Mouse (Mus musculus): Measurements from ENCODE around the gene Zfp276. TPM values are rescaled to one million over a fixed set of nuclear protein-coding genes. Genes with fewer than 3 reads are reported as not detected.
"Not testable (repeated sequence)": the region's sequence is repeated elsewhere in the genome, so short reads cannot be mapped to it uniquely, and the experiment has no call there.

Gene Zfp276
- polyA plus RNA-seq, 1 experiment from 2014 or later: 24.4 TPM

DNA sequence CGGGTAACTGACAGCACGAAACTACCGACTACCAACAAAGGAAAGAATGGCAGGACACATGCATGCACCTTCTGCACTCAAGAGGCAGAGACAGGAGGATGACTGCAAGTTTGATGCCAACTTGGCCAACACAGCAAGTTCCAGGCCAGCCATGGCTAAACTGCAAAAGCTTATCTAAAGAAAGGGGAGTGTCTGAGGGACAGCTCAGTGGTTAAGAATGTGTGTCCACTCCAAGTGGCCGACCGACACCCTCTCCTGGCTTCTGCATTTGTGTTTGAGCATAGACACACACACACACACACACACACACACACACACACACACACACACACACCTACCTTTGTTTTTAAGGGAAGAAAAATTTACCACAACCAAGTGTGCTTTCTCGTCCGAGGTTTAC, 24.4 kb downstream of the Zfp276 start:
- Histone ChIP-seq H3K4me3 (ENCODE audit: low read depth, low read length) (no peak overlapping the region), H3K27ac (ENCODE audit: low read length) (no peak overlapping the region), H3K27me3 (ENCODE audit: control insufficient read depth, insufficient read depth, low read depth, low read length) (no peaks in the 10 kb centered on the region), H3K9ac (ENCODE audit: low read depth, low read length) (no peak overlapping the region), H3K36me3 (ENCODE audit: control insufficient read depth, insufficient read depth, low read length) (no peaks in the 10 kb centered on the region), H3K4me1 (ENCODE audit: control insufficient read depth, insufficient read depth, low read length) (no peaks in the 10 kb centered on the region), H3K9me3 (replicated peaks; ENCODE audit: control insufficient read depth, low read length, poor library complexity, severe bottlenecking) (no peaks in the 10 kb centered on the region), H3K4me2 (ENCODE audit: low read length) (no peak overlapping the region)
- WGBS: 79% methylated on average over 7 of the region's 7 CpGs
- ATAC-seq: no peak

DNA sequence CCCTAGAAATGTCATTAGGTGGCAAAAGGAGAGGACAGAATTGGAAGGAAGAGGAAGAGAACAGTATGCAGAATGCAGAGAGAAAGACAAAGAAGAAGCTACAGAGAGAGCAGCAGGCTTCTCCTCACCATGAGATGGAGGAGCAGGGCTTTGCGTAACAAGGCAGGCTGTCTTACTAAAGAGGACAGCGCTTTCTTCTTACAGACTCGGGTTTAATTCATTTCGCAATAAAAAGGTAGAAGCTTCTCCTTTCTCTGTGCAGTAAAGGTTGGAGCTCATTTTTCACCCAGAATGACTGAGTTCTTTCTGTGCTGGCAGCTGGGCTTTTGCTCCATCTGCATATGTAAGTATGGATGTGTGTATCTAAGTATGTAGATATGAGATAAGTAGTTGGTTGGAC, 25.8 kb downstream of the Zfp276 start:
- Histone ChIP-seq H3K36me3 (ENCODE audit: control insufficient read depth, insufficient read depth, low read length) (no peaks in the 10 kb centered on the region), H3K27ac (ENCODE audit: low read length) (no peak overlapping the region), H3K9me3 (replicated peaks; ENCODE audit: control insufficient read depth, low read length, poor library complexity, severe bottlenecking) (no peaks in the 10 kb centered on the region), H3K4me3 (ENCODE audit: low read depth, low read length) (no peak overlapping the region), H3K27me3 (ENCODE audit: control insufficient read depth, insufficient read depth, low read depth, low read length) (no peaks in the 10 kb centered on the region), H3K9ac (ENCODE audit: low read depth, low read length) (no peak overlapping the region), H3K4me2 (ENCODE audit: low read length) (no peak overlapping the region), H3K4me1 (ENCODE audit: control insufficient read depth, insufficient read depth, low read length) (no peaks in the 10 kb centered on the region)
- WGBS: 96% methylated on average over 4 of the region's 4 CpGs
- no peak for ATAC-seq

GRCm38 (mm10) chr8:123280302-123281094, 26.5 kb downstream of the Zfp276 start:
- no peaks in the 10 kb centered on the region for H3K27me3 ChIP-seq (ENCODE audit: control insufficient read depth, insufficient read depth, low read depth, low read length)
- no peak overlapping the region for H3K27ac ChIP-seq (ENCODE audit: low read length)
- no peaks in the 10 kb centered on the region for H3K9me3 ChIP-seq (replicated peaks; ENCODE audit: control insufficient read depth, low read length, poor library complexity, severe bottlenecking)
- 86% methylated on average over 13 of the region's 13 CpGs for WGBS
- H3K4me3 ChIP-seq (ENCODE audit: low read depth, low read length): no peak overlapping the region
- H3K4me2 ChIP-seq (ENCODE audit: low read length): no peak overlapping the region
- H3K9ac ChIP-seq (ENCODE audit: low read depth, low read length): no peak overlapping the region
- no peak for ATAC-seq
- no peaks in the 10 kb centered on the region for H3K36me3 ChIP-seq (ENCODE audit: control insufficient read depth, insufficient read depth, low read length)
- no peaks in the 10 kb centered on the region for H3K4me1 ChIP-seq (ENCODE audit: control insufficient read depth, insufficient read depth, low read length)

DNA sequence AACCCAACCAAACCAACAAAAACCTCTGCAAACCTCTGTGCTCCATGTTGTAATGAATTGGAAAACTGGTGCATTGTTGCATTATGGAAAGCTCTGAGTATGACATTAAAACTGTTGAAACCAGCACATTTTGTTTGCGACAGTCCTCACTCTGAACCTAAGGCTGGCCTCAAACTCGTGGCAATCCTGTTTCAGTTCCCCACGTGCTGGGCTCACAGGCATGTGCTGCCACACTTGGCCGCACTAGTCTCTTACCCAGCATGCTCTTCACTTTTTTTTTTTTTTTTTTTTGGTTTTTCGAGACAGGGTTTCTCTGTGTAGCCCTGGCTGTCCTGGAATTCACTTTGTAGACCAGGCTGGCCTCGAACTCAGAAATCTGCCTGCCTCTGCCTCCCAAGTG, 29.0 kb downstream of the Zfp276 start:
- WGBS: 91% methylated on average over 5 of the region's 6 CpGs
- not testable (repeated sequence) for H3K4me2 ChIP-seq (ENCODE audit: low read length); H3K9me3 ChIP-seq (replicated peaks; ENCODE audit: control insufficient read depth, low read length, poor library complexity, severe bottlenecking); H3K4me3 ChIP-seq (ENCODE audit: low read depth, low read length); H3K27ac ChIP-seq (ENCODE audit: low read length); ATAC-seq; H3K9ac ChIP-seq (ENCODE audit: low read depth, low read length); H3K27me3 ChIP-seq (ENCODE audit: control insufficient read depth, insufficient read depth, low read depth, low read length); H3K36me3 ChIP-seq (ENCODE audit: control insufficient read depth, insufficient read depth, low read length); H3K4me1 ChIP-seq (ENCODE audit: control insufficient read depth, insufficient read depth, low read length)

DNA sequence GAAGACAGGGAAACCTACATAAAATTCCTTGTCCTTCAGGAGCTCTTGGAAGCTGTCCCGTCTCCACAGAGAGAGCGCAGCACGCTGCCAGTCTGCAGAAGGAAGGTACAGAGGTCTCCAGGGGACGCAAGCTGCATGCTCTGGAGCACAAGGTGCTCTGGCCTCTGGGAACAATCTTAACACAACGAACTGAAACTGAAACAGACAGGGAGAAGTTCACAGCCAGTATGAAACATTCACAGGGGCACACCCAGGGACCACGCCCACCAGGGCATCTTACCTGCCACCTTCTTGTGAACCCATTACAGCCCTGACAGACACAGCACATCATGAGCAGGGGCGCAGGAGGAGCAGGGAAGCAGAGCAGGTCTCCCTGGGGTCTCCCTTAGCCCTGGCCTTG, 30.0 kb downstream of the Zfp276 start:
- Histone ChIP-seq H3K27ac (ENCODE audit: low read length) (no peak overlapping the region), H3K4me1 (ENCODE audit: control insufficient read depth, insufficient read depth, low read length) (no peaks in the 10 kb centered on the region), H3K27me3 (ENCODE audit: control insufficient read depth, insufficient read depth, low read depth, low read length) (no peaks in the 10 kb centered on the region), H3K4me2 (ENCODE audit: low read length) (no peak overlapping the region), H3K9me3 (replicated peaks; ENCODE audit: control insufficient read depth, low read length, poor library complexity, severe bottlenecking) (no peaks in the 10 kb centered on the region), H3K36me3 (ENCODE audit: control insufficient read depth, insufficient read depth, low read length) (no peaks in the 10 kb centered on the region), H3K4me3 (ENCODE audit: low read depth, low read length) (no peak overlapping the region), H3K9ac (ENCODE audit: low read depth, low read length) (no peak overlapping the region)
- ATAC-seq: no peak
- 94% methylated on average over 7 of the region's 7 CpGs for WGBS

DNA sequence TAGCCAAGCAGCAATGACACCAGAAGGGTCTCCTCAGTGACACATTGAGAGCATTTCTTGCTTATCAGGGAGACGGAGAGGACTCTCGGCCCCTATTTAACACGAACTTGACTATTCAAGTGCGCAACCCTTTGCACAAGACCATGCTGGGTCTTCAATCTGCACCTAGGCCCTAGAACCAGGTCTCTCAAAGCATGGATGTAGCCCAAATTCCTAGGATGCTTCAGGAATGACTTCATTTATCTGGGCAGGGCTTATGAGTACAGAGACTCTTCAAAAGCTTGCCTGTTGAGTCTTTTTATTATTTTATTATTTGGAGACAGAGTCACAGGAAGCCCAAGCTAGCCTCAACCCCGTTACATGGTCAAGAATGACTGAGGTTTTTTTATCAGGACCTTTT, 30.5 kb downstream of the Zfp276 start:
- ATAC-seq: no peak

DNA sequence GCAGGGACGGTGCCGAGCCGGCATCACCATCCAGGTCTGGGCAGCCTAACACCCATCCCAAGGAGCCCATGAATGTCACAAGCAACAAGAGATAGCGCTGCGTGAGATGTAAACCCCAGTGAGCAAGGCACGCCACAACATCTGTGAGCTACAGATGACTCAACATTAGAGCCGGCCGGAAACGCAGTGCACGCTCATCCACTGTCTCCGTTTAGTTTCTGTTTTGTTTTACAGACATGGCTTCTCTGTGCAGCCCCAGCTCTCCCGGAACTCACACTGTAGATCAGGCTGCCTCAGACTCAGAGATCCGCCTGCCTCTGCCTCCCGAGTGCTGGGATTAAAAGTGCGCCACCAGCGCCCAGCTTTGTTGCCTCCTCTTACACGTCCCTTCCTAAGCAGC, 33.4 kb downstream of the Zfp276 start:
- no peak overlapping the region for H3K9ac ChIP-seq (ENCODE audit: low read depth, low read length)
- no peaks in the 10 kb centered on the region for H3K36me3 ChIP-seq (ENCODE audit: control insufficient read depth, insufficient read depth, low read length)
- no peak for ATAC-seq
- no peaks in the 10 kb centered on the region for H3K9me3 ChIP-seq (replicated peaks; ENCODE audit: control insufficient read depth, low read length, poor library complexity, severe bottlenecking)
- H3K27me3 ChIP-seq (ENCODE audit: control insufficient read depth, insufficient read depth, low read depth, low read length): no peaks in the 10 kb centered on the region
- H3K27ac ChIP-seq (ENCODE audit: low read length): no peak overlapping the region
- no peak overlapping the region for H3K4me3 ChIP-seq (ENCODE audit: low read depth, low read length)
- H3K4me2 ChIP-seq (ENCODE audit: low read length): no peak overlapping the region
- 96% methylated on average over 17 of the region's 17 CpGs for WGBS
- H3K4me1 ChIP-seq (ENCODE audit: control insufficient read depth, insufficient read depth, low read length): no peaks in the 10 kb centered on the region

More for the DNA sequence above, 30.5 kb downstream of the Zfp276 start:
- H3K27me3 ChIP-seq (ENCODE audit: control insufficient read depth, insufficient read depth, low read depth, low read length): no peaks in the 10 kb centered on the region
- 96% methylated on average over 5 of the region's 5 CpGs for WGBS
- no peak overlapping the region for H3K4me2 ChIP-seq (ENCODE audit: low read length)
- H3K4me3 ChIP-seq (ENCODE audit: low read depth, low read length): no peak overlapping the region
- H3K4me1 ChIP-seq (ENCODE audit: control insufficient read depth, insufficient read depth, low read length): no peaks in the 10 kb centered on the region
- H3K9ac ChIP-seq (ENCODE audit: low read depth, low read length): no peak overlapping the region
- H3K27ac ChIP-seq (ENCODE audit: low read length): no peak overlapping the region
- H3K9me3 ChIP-seq (replicated peaks; ENCODE audit: control insufficient read depth, low read length, poor library complexity, severe bottlenecking): no peaks in the 10 kb centered on the region
- no peaks in the 10 kb centered on the region for H3K36me3 ChIP-seq (ENCODE audit: control insufficient read depth, insufficient read depth, low read length)

DNA sequence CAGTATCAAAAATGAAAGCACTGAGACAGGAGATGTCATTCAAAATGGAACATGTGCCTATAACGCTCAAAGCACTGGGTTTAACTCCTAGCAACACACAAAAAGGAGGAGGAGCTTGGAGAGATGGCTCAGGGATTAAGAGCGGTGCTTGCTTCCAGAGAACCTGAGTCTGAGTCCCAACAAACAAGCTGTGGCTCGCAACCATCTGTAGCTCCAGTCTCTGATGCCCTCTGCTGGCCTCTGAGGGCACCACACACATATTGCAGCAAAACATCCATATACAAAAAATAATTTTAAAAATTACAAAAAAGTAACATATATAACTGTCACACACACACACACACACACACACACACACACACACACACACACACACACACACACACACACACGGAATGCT, 36.2 kb downstream of the Zfp276 start:
- Histone ChIP-seq H3K9me3 (replicated peaks; ENCODE audit: control insufficient read depth, low read length, poor library complexity, severe bottlenecking) (no peaks in the 10 kb centered on the region), H3K9ac (ENCODE audit: low read depth, low read length) (no peak overlapping the region), H3K27ac (ENCODE audit: low read length) (no peak overlapping the region), H3K4me2 (ENCODE audit: low read length) (no peak overlapping the region), H3K36me3 (ENCODE audit: control insufficient read depth, insufficient read depth, low read length) (no peaks in the 10 kb centered on the region), H3K27me3 (ENCODE audit: control insufficient read depth, insufficient read depth, low read depth, low read length) (no peaks in the 10 kb centered on the region), H3K4me1 (ENCODE audit: control insufficient read depth, insufficient read depth, low read length) (no peaks in the 10 kb centered on the region), H3K4me3 (ENCODE audit: low read depth, low read length) (no peak overlapping the region)
- whole genome bisulfite sequencing: 68% methylated on average over 4 of the region's 4 CpGs
- no peak for ATAC-seq

DNA sequence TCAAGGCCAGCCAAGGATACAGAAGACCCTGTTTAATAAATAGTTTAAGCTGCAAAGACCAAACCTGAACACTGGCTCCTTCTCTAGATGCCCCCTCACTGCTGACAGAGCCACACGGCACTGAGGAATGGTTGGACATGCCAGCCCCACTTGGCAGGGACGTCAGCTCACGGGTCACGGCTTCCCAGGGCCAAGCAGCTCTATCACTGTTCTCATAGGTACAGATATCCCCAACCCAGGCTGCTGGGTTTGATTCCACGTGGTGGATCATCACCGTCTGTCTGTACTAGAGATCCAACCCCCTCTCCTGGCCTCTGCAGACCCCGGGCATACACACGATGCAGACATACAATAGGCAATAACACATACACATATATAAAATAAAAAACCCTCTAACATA, 36.7 kb downstream of the Zfp276 start:
- WGBS: 95% methylated on average over 8 of the region's 8 CpGs
- no peak overlapping the region for H3K4me3 ChIP-seq (ENCODE audit: low read depth, low read length)
- no peak for ATAC-seq
- H3K27ac ChIP-seq (ENCODE audit: low read length): no peak overlapping the region
- no peaks in the 10 kb centered on the region for H3K27me3 ChIP-seq (ENCODE audit: control insufficient read depth, insufficient read depth, low read depth, low read length)
- H3K4me2 ChIP-seq (ENCODE audit: low read length): no peak overlapping the region
- no peak overlapping the region for H3K9ac ChIP-seq (ENCODE audit: low read depth, low read length)
- no peaks in the 10 kb centered on the region for H3K4me1 ChIP-seq (ENCODE audit: control insufficient read depth, insufficient read depth, low read length)
- no peaks in the 10 kb centered on the region for H3K36me3 ChIP-seq (ENCODE audit: control insufficient read depth, insufficient read depth, low read length)
- H3K9me3 ChIP-seq (replicated peaks; ENCODE audit: control insufficient read depth, low read length, poor library complexity, severe bottlenecking): no peaks in the 10 kb centered on the region
